Mouse (Mus musculus) intestine, embryonic 16.5 days (tissue): ENCODE measurements around the gene Cmtm6. TPM values are rescaled to one million over a fixed set of nuclear protein-coding genes. Genes with fewer than 3 reads are reported as not detected.

Experiments
- ATAC-seq: fragments of 200-750 bp; cut with Nextera tagmentation; 2 replicates; pipeline ENCODE4 v1.8.0; 2017; ENCODE audit warnings: moderate TSS enrichment, moderate library complexity
- H3K27ac ChIP-seq: fragments of 300-500 bp; sonication (generic); 2 replicates; pipeline ENCODE4 v1.5.1; 2014; ENCODE audit warnings: mild to moderate bottlenecking, low read length
- H3K27me3 ChIP-seq: fragments of 300-500 bp; sonication (generic); replicated peaks from 2 replicates; pipeline ENCODE4 v1.6.1; 2014; ENCODE audit warnings: low read length, control low read depth, mixed read lengths; ENCODE audit not compliant: control insufficient read depth, insufficient read depth
- H3K36me3 ChIP-seq: fragments of 300-500 bp; sonication (generic); 2 replicates; pipeline ENCODE4 v1.6.1; 2014; ENCODE audit warnings: low read length, control low read depth; ENCODE audit not compliant: control insufficient read depth, insufficient read depth
- H3K4me1 ChIP-seq: fragments of 300-500 bp; sonication (generic); 2 replicates; pipeline ENCODE4 v1.6.1; 2014; ENCODE audit warnings: low read length, control low read depth, mixed read lengths; ENCODE audit not compliant: control insufficient read depth, insufficient read depth
- H3K4me2 ChIP-seq: fragments of 300-500 bp; sonication (generic); 2 replicates; pipeline ENCODE4 v1.6.1; 2014; ENCODE audit warnings: low read depth, low read length, control low read depth
- H3K4me3 ChIP-seq: fragments of 300-500 bp; sonication (generic); 2 replicates; pipeline ENCODE4 v1.5.1; 2014; ENCODE audit warnings: mild to moderate bottlenecking, low read length
- H3K9ac ChIP-seq: fragments of 300-500 bp; sonication (generic); 2 replicates; pipeline ENCODE4 v1.6.1; 2014; ENCODE audit warnings: low read depth, low read length
- H3K9me3 ChIP-seq: fragments of 300-500 bp; sonication (generic); 2 replicates; pipeline ENCODE4 v1.6.1; 2016; ENCODE audit warnings: low read length, control low read depth; ENCODE audit not compliant: control insufficient read depth
- WGBS: fragments of 180-500 bp; shearing (Covaris S2); extraction: QIAGEN DNeasy Blood & Tissue Kit; methylation state at CpG from one replicate; pipeline ENCODE4 v1.1.7; 2014; 5-methylcytosine and 5-hydroxymethylcytosine counted together
- polyA plus RNA-seq: library from polyadenylated mRNA; unstranded; fragments of >200 nt; fragmentation: Nextera tagmentation; extraction: Ambion mirVana; gene quantifications from 2 replicates; pipeline ENCODE4 v1.2.1, GENCODE M21; 2015

Gene Cmtm6
- polyA plus RNA-seq, 1 experiment from 2014 or later = 100 TPM

GRCm38 (mm10) chr9:114742731-114743130 is 11.8 kb downstream of the Cmtm6 start:
- peaks cover 4% of the 10 kb centered on the region; the same call in 1 of the 2 replicates for H3K4me1 ChIP-seq
- 0 out of 2 replicates have a peak, but pooled peaks have one; percentile 18 for ATAC-seq
- no peaks in the 10 kb centered on the region for H3K9me3 ChIP-seq
- no peak overlapping the region for H3K4me2 ChIP-seq
- WGBS = 74% methylated on average over 2 of the region's 2 CpGs
- peaks cover 10% of the 10 kb centered on the region for H3K36me3 ChIP-seq
- 0 out of 2 replicates have a peak overlapping the region, but pooled peaks have one; percentile 60 for H3K27ac ChIP-seq
- H3K9ac ChIP-seq = no peak overlapping the region
- H3K4me3 ChIP-seq = no peak overlapping the region
- H3K27me3 ChIP-seq = no peaks in the 10 kb centered on the region

- Histone ChIP-seq H3K4me3 (no peak overlapping the region), H3K4me1 (peaks cover 4% of the 10 kb centered on the region; the same call in 1 of the 2 replicates), H3K27ac (no peak overlapping the region), H3K9ac (no peak overlapping the region), H3K4me2 (no peak overlapping the region), H3K27me3 (no peaks in the 10 kb centered on the region), H3K9me3 (no peaks in the 10 kb centered on the region), H3K36me3 (peaks cover 13% of the 10 kb centered on the region)
- WGBS = 72% methylated on average over 4 of the region's 4 CpGs
- ATAC-seq = no peak
Observed at GRCm38 (mm10) chr9:114745163-114745562, 14.2 kb downstream of the Cmtm6 start.

DNA sequence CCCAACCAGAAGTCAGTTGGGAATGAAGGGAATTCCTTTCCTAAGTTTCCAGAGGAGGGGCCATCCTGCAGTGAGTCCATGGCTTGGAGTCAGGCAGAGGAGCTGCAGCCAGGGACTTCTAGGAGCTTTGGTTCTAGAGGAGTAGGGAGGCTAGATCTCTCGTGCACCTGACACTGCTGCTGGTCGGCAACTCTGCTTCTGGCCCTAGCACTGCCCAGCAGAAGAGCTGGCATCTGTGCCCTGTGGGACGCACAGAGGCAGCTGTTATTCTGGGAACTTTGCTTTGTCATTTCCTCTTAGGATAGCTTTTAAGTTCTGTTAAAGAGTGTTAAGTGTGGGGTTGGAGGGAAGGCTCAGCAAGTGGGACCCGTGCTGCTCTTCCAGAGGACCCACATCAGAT is 14.7 kb downstream of the Cmtm6 start:
- ATAC-seq = no peak
- Histone ChIP-seq H3K27me3 (no peaks in the 10 kb centered on the region), H3K4me3 (no peak overlapping the region), H3K4me1 (peaks cover 4% of the 10 kb centered on the region; the same call in 1 of the 2 replicates), H3K9me3 (no peaks in the 10 kb centered on the region), H3K27ac (no peak overlapping the region), H3K36me3 (peaks cover 13% of the 10 kb centered on the region), H3K4me2 (no peak overlapping the region), H3K9ac (no peak overlapping the region)
- 82% methylated on average over 4 of the region's 4 CpGs for WGBS

DNA sequence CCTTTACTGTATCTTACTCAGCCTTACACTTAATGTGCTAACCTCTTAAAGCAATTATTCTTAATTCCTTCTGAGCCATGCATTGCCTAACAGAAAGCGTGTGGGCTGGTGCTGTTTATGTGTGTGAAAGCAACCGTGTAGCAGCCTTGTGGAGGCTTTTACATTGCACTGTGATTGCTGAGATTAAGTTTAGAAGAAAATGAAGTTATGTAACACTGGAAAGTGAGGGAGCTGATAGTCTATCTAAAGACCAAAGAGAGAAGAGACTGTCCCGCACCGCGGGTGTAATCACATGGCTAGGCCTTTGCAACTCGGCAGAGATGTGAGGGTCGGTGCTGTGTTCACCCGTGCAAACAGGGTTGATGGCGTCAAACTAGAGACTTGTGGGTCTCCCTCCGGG is 16.1 kb downstream of the Cmtm6 start:
- H3K9me3 ChIP-seq = no peaks in the 10 kb centered on the region
- H3K9ac ChIP-seq = no peak overlapping the region
- no peaks in the 10 kb centered on the region for H3K27me3 ChIP-seq
- no peak overlapping the region for H3K4me3 ChIP-seq
- H3K36me3 ChIP-seq = peaks cover 13% of the 10 kb centered on the region
- H3K4me2 ChIP-seq = no peak overlapping the region
- ATAC-seq = no peak
- H3K27ac ChIP-seq = no peak overlapping the region
- 81% methylated on average over 10 of the region's 10 CpGs for WGBS
- peaks cover 4% of the 10 kb centered on the region; the same call in 1 of the 2 replicates for H3K4me1 ChIP-seq

DNA sequence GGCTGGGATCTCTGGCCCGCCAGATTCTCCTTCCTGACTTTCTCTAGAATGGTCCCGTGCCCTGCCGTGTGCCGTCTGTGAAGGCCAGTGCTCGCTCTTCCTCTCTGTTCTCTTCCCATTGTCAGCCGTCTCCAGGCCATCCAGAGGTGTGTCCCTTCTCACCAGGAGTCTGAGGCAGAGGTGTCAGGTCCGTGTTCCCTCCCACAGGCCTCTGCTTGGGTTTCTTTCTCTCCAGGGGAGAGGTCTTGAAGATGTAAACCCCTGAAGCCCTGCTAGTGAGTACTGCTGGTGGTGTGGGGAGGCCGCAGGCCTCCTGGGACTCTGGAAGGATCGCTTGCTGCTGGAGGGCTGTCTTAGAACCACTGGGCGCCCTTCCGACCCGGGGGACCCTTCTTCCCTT is 16.6 kb downstream of the Cmtm6 start:
- no peak overlapping the region for H3K9ac ChIP-seq
- H3K36me3 ChIP-seq = peaks cover 13% of the 10 kb centered on the region
- no peaks in the 10 kb centered on the region for H3K27me3 ChIP-seq
- H3K4me3 ChIP-seq = no peak overlapping the region
- no peak for ATAC-seq
- no peaks in the 10 kb centered on the region for H3K9me3 ChIP-seq
- no peak overlapping the region for H3K4me2 ChIP-seq
- H3K4me1 ChIP-seq = no peaks in the 10 kb centered on the region
- WGBS = 83% methylated on average over 12 of the region's 12 CpGs
- H3K27ac ChIP-seq = no peak overlapping the region

DNA sequence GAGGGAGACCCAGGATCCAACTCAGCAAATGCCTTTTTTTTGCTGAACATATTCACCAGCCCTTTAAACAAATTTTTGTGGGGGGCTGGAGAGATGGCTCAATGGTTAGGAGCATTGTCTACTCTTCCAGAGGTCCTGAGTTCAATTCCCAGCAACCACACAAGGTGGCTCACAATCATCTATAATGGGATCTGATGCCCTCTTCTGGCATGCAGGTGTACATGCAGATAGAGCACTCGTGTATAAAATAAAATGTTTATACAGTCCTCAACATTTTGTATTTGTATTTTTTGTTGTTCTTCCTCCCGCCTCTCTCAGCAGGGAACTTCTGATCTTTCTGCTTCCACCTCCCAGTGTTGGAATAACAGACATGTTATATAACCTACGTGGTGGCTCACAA is 20.7 kb downstream of the Cmtm6 start:
- WGBS = 82% methylated on average over 3 of the region's 3 CpGs
- no peak for ATAC-seq
- Histone ChIP-seq H3K9me3 (no peaks in the 10 kb centered on the region), H3K4me1 (peaks cover 4% of the 10 kb centered on the region; the same call in 1 of the 2 replicates), H3K27ac (no peak overlapping the region), H3K4me2 (no peak overlapping the region), H3K4me3 (no peak overlapping the region), H3K9ac (no peak overlapping the region), H3K27me3 (no peaks in the 10 kb centered on the region), H3K36me3 (peaks cover 9% of the 10 kb centered on the region)

- ATAC-seq = no peak
- Histone ChIP-seq H3K4me3 (no peak overlapping the region), H3K4me1 (peaks cover 4% of the 10 kb centered on the region; the same call in 1 of the 2 replicates), H3K4me2 (no peak overlapping the region; the same call in 1 of the 2 replicates), H3K27ac (no peak overlapping the region), H3K9me3 (no peaks in the 10 kb centered on the region), H3K27me3 (no peaks in the 10 kb centered on the region), H3K36me3 (peaks cover 7% of the 10 kb centered on the region; the same call in 1 of the 2 replicates), H3K9ac (no peak overlapping the region)
- WGBS = 72% methylated on average over 9 of the region's 9 CpGs
Observed at GRCm38 (mm10) chr9:114752311-114752710, 21.4 kb downstream of the Cmtm6 start.

- Histone ChIP-seq H3K27ac (peak overlapping the region; percentile 69), H3K27me3 (no peaks in the 10 kb centered on the region), H3K9ac (peak overlapping the region; percentile 81), H3K4me2 (peak overlapping the region; percentile 86), H3K4me1 (peaks cover 4% of the 10 kb centered on the region; the same call in 1 of the 2 replicates), H3K4me3 (peak overlapping the region; percentile 61), H3K9me3 (no peaks in the 10 kb centered on the region), H3K36me3 (peaks cover 1% of the 10 kb centered on the region; the same call in 1 of the 2 replicates)
- peak; percentile 96 for ATAC-seq
- WGBS = 6% methylated on average over 36 of the region's 36 CpGs
Observed at GRCm38 (mm10) chr9:114752863-114753484, 22.1 kb downstream of the Cmtm6 start.

DNA sequence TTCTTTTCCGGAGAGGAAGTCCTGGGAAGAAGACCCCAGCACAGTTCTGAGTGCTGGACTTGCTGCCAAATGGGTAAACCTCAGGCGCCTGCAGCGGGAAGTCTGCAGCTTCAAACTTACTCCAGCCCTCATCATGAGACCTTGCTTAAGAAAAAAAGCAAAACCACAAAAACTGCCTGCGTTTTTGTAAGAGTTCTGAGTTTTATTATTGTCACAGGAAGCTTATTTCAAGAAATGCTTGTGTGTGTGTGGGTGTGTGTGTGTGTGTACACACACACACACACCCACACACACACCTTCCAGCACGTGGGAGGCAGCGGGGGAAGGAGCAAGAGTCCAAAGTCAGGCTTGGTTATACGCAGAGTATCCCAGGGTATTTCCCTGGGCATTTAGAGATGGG is 27.4 kb downstream of the Cmtm6 start:
- 72% methylated on average over 7 of the region's 7 CpGs for WGBS
- H3K27ac ChIP-seq = no peak overlapping the region
- ATAC-seq = no peak
- H3K4me2 ChIP-seq = no peak overlapping the region
- no peaks in the 10 kb centered on the region for H3K27me3 ChIP-seq
- H3K36me3 ChIP-seq = no peaks in the 10 kb centered on the region; the same call in none of the 2 replicates
- peaks cover 2% of the 10 kb centered on the region; the same call in 1 of the 2 replicates for H3K4me1 ChIP-seq
- no peak overlapping the region for H3K4me3 ChIP-seq
- H3K9ac ChIP-seq = no peak overlapping the region
- no peaks in the 10 kb centered on the region for H3K9me3 ChIP-seq
